Mouse (Mus musculus) embryonic facial prominence, embryonic 10.5 days (tissue): ENCODE measurements at regions not wholly inside any gene's neighbourhood (a gene's known extent, or its start where the extent isn't known, plus 50 kb on each side); places are given as distances from the start of the nearest gene placed in this dataset.
"Not testable (repeated sequence)": the region's sequence is repeated elsewhere in the genome, so short reads cannot be mapped to it uniquely, and the experiment has no call there.

Source experiments
- DNase-seq: peaks from one replicate; pipeline ENCODE4 v3.0.0-alpha.2; 2017; ENCODE audit warnings: low spot score
- H3K27ac ChIP-seq: fragments of 300-500 bp; sonication (generic); replicated peaks from 2 replicates; pipeline ENCODE4 v1.5.1; 2016; ENCODE audit warnings: mild to moderate bottlenecking
- H3K27me3 ChIP-seq: fragments of 300-500 bp; sonication (generic); replicated peaks from 2 replicates; pipeline ENCODE4 v1.6.1; 2016; ENCODE audit warnings: low read depth, mild to moderate bottlenecking; ENCODE audit not compliant: poor library complexity, severe bottlenecking
- H3K36me3 ChIP-seq: fragments of 300-500 bp; sonication (generic); replicated peaks from 2 replicates; pipeline ENCODE4 v1.6.1; 2016; ENCODE audit warnings: mild to moderate bottlenecking, moderate library complexity
- H3K4me1 ChIP-seq: fragments of 300-500 bp; sonication (generic); 2 replicates; pipeline ENCODE4 v1.6.1; 2016
- H3K4me3 ChIP-seq: fragments of 300-500 bp; sonication (generic); 2 replicates; pipeline ENCODE4 v1.5.1; 2016; ENCODE audit warnings: mild to moderate bottlenecking, moderate library complexity
- H3K9me3 ChIP-seq: fragments of 300-500 bp; sonication (generic); 2 replicates; pipeline ENCODE4 v1.6.1; 2016; ENCODE audit warnings: mild to moderate bottlenecking
- WGBS: fragments of 180-500 bp; shearing (Covaris S2); methylation state at CpG from one replicate; pipeline ENCODE4 v1.1.7; 2016; 5-methylcytosine and 5-hydroxymethylcytosine counted together

DNA sequence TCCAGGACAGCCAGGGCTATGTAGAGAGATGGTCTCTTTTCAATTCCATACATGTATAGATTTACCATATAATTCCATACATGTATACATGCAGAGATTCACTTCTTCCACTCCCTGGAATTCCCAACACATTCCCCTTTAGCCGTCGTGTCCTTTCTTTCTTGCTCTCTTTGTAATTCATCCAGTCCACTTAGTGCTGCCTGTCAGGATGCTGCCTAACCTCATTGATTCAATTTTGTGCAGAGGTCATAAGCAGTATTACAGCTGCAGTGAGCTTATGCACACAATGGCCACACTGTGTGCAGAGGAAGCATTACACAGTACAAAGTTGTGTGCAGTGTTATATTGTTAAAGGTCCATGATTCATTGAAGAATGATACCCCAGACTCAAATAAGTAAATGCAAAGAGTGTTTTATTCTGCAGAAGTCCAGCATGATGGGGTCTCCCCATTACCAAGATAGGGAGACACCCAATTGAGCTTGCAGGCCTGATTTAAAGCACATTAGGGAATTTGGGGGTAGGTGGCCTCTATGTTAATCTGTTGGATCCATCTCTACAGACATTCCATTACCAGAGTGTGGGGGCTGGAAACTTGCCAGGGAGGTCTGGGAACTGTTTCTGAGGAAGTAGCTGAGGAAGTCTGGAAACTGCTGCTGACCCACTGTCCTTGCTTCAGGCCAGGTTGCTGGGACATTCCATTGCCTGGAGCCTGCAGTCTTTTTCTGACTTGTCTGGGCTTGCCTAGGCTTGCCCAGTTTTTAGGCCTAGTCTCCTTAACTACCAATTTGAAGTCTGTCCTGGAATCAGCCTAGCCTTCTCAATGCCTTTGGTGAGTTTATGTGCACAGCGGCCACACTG, 72.8 kb downstream of the Fam161a start:
- no peak overlapping the region for H3K4me3 ChIP-seq
- peak; percentile 11 for DNase-seq

GRCm38 (mm10) chr11:23081616-23082015, 74.3 kb downstream of the Fam161a start:
- H3K36me3 ChIP-seq, result no peaks in the 10 kb centered on the region
- DNase-seq, result no peak
- H3K27me3 ChIP-seq, result no peaks in the 10 kb centered on the region
- WGBS, result 66% methylated on average over 4 of the region's 4 CpGs
- H3K4me3 ChIP-seq, result no peak overlapping the region
- H3K4me1 ChIP-seq, result peaks cover 8% of the 10 kb centered on the region; the same call in 1 of the 2 replicates
- no peaks in the 10 kb centered on the region for H3K9me3 ChIP-seq
- no peak overlapping the region for H3K27ac ChIP-seq

More for the DNA sequence above, 72.8 kb downstream of the Fam161a start:
- no peaks in the 10 kb centered on the region for H3K9me3 ChIP-seq
- H3K27me3 ChIP-seq, result no peaks in the 10 kb centered on the region
- H3K36me3 ChIP-seq, result no peaks in the 10 kb centered on the region
- peaks cover 8% of the 10 kb centered on the region; the same call in 1 of the 2 replicates for H3K4me1 ChIP-seq
- no peak overlapping the region for H3K27ac ChIP-seq
- 69% methylated on average over 3 of the region's 3 CpGs for WGBS

DNA sequence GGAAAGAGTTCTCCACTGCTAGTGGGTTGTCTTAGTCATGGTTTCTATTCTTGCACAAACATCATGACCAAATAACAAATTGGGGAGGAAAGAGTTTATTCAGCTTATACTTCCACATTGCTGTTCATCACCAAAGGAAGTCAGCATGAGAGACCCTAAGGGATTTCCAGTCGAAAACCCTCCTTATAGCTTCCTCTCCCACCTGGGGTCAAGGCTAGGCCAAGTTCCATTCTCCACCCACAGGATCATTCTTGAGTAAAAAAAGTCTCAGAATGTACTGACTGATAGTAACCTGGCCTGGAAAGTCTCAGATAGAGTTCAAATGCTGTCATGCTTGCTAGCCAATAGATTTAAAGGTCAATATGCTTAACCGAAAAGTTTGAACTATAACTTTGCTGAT, 76.5 kb downstream of the Fam161a start:
- H3K9me3 ChIP-seq, DNase-seq, H3K27me3 ChIP-seq, H3K27ac ChIP-seq, H3K4me1 ChIP-seq, H3K36me3 ChIP-seq, H3K4me3 ChIP-seq: not testable (repeated sequence)
- WGBS, result 78% methylated on average over 2 of the region's 2 CpGs

DNA sequence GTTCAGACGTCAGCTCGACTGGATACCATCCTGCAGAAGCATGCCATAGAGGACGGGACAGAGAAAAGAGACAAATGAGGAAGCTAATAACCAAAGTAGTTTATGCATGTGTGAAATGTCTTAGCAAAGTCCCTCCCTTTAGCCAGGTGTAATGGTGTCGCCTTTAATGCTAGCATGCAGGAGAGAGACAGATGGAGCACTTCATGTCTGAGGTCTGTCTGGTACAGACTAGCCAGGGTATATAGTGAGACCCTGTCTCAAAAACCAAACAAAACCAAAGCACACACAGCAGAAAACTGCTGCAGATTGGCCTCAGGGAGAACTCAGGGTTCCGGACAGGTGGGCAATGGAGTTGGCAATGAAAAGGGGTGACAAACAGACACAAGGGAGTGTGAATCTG, 88.0 kb downstream of the Fam161a start:
- 87% methylated on average over 5 of the region's 5 CpGs for WGBS
- DNase-seq, result no peak
- H3K4me3 ChIP-seq, result no peak overlapping the region

GRCm38 (mm10) chr11:23095723-23096122, 88.4 kb downstream of the Fam161a start:
- not testable (repeated sequence) for H3K27me3 ChIP-seq, H3K4me3 ChIP-seq, H3K4me1 ChIP-seq, H3K36me3 ChIP-seq, DNase-seq, H3K9me3 ChIP-seq, H3K27ac ChIP-seq
- WGBS, result 49% methylated on average over 1 of the region's 1 CpGs

More for the DNA sequence above, 88.0 kb downstream of the Fam161a start:
- 0 out of 2 replicates have a peak, but pooled peaks cover 4% of the 10 kb centered on the region for H3K9me3 ChIP-seq
- H3K4me1 ChIP-seq, result no peaks in the 10 kb centered on the region
- H3K36me3 ChIP-seq, result no peaks in the 10 kb centered on the region
- H3K27me3 ChIP-seq, result no peaks in the 10 kb centered on the region
- H3K27ac ChIP-seq, result no peak overlapping the region

GRCm38 (mm10) chr11:23096451-23097222, 89.3 kb downstream of the Fam161a start:
- no peak for DNase-seq
- 0 out of 2 replicates have a peak, but pooled peaks cover 4% of the 10 kb centered on the region for H3K9me3 ChIP-seq
- no peaks in the 10 kb centered on the region for H3K4me1 ChIP-seq
- no peaks in the 10 kb centered on the region for H3K27me3 ChIP-seq
- H3K27ac ChIP-seq, result no peak overlapping the region
- WGBS, result 57% methylated on average over 2 of the region's 2 CpGs
- H3K36me3 ChIP-seq, result no peaks in the 10 kb centered on the region
- no peak overlapping the region for H3K4me3 ChIP-seq

GRCm38 (mm10) chr11:23097223-23097490, 89.8 kb downstream of the Fam161a start:
- WGBS, result 81% methylated on average over 2 of the region's 2 CpGs
- Histone ChIP-seq H3K4me3 (no peak overlapping the region), H3K9me3 (0 out of 2 replicates have a peak, but pooled peaks cover 4% of the 10 kb centered on the region), H3K36me3 (no peaks in the 10 kb centered on the region), H3K4me1 (no peaks in the 10 kb centered on the region), H3K27me3 (no peaks in the 10 kb centered on the region), H3K27ac (no peak overlapping the region)
- DNase-seq, result no peak

GRCm38 (mm10) chr11:23114636-23115035, 107.3 kb downstream of the Fam161a start:
- Histone ChIP-seq H3K36me3 (no peaks in the 10 kb centered on the region), H3K27ac (no peak overlapping the region), H3K9me3 (peaks cover 17% of the 10 kb centered on the region; the same call in 1 of the 2 replicates), H3K4me1 (no peaks in the 10 kb centered on the region), H3K27me3 (no peaks in the 10 kb centered on the region), H3K4me3 (no peak overlapping the region)
- DNase-seq, result no peak
- WGBS, result 78% methylated on average over 9 of the region's 9 CpGs

GRCm38 (mm10) chr11:23120533-23121210, 113.3 kb downstream of the Fam161a start:
- 89% methylated on average over 11 of the region's 11 CpGs for WGBS
- no peak overlapping the region for H3K4me3 ChIP-seq

GRCm38 (mm10) chr11:23124198-23124951, 117.0 kb downstream of the Fam161a start:
- H3K27ac ChIP-seq, result no peak overlapping the region
- no peaks in the 10 kb centered on the region for H3K36me3 ChIP-seq
- H3K9me3 ChIP-seq, result no peaks in the 10 kb centered on the region
- peaks cover 9% of the 10 kb centered on the region for H3K4me1 ChIP-seq
- H3K4me3 ChIP-seq, result peak overlapping the region; percentile 52
- WGBS, result 3% methylated on average over 25 of the region's 25 CpGs
- DNase-seq, result peak; percentile 85
- H3K27me3 ChIP-seq, result no peaks in the 10 kb centered on the region

More at GRCm38 (mm10) chr11:23120533-23121210, 113.3 kb downstream of the Fam161a start:
- Histone ChIP-seq H3K27me3 (no peaks in the 10 kb centered on the region), H3K9me3 (no peaks in the 10 kb centered on the region), H3K4me1 (peaks cover 9% of the 10 kb centered on the region), H3K36me3 (no peaks in the 10 kb centered on the region), H3K27ac (no peak overlapping the region)
- no peak for DNase-seq

DNA sequence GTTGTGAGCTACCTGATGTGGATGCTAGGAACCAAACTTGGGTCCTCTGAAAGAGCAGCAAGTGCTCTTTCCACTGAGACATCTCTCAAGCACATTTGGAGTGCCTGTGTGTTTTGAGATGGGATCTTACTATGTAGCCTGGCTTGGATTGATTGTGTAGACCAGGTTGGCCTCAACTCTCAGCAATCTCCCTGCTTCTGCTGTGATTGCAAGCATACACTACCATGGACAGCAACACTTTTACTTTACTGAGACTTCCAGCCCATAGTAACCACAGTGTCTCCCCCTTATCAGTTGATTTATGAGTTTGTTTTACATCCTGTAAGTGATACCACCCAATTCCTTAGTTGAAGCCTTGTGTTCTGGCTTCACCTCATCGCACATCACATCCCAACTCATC, 123.8 kb downstream of the Fam161a start:
- Histone ChIP-seq H3K36me3 (no peaks in the 10 kb centered on the region), H3K9me3 (no peaks in the 10 kb centered on the region), H3K27ac (no peak overlapping the region), H3K27me3 (no peaks in the 10 kb centered on the region), H3K4me1 (no peaks in the 10 kb centered on the region), H3K4me3 (no peak overlapping the region)
- DNase-seq, result no peak
- WGBS, result 65% methylated on average over 1 of the region's 1 CpGs

DNA sequence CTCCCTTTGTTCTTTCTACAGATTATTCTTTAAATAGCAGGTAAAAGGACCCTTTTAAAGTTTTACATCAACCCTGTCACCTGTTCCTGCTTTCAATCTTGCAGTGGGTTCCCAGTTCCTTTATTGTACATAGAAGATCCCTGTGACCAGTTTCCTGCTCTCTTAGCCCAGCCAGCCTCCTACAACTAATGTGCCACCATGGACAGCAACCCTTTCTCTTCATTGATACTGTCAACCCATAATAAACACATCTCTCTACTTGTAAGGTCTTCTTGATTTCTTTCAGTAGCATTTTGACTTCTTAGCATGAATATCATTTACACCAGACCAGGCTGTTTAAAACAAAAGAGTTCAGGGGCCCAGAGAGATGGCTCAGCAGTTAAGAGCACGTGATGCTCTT, 124.2 kb upstream of the Xpo1 start:
- WGBS, result 73% methylated on average over 1 of the region's 1 CpGs
- Histone ChIP-seq H3K27ac (no peak overlapping the region), H3K27me3 (no peaks in the 10 kb centered on the region), H3K9me3 (no peaks in the 10 kb centered on the region), H3K36me3 (no peaks in the 10 kb centered on the region), H3K4me1 (no peaks in the 10 kb centered on the region), H3K4me3 (no peak overlapping the region)
- DNase-seq, result no peak
